Mouse (Mus musculus): ENCODE measurements around the gene Ccdc90b. TPM values are rescaled to one million over a fixed set of nuclear protein-coding genes. Genes with fewer than 3 reads are reported as not detected.
A peak's percentile ranks its signal among the peaks of the same experiment; 100 is the strongest.

Gene Ccdc90b
- total RNA-seq (2014; rRNA removed; ENCODE audit: low replicate concordance) (13.8 and 36.2 TPM in 2 replicates), polyA plus RNA-seq (2015; fragmentation: Nextera tagmentation; extraction: Ambion mirVana) (62.0 and 63.9 TPM in 2 replicates)

GRCm38 (mm10) chr7:92560986-92561876 is at the start of gene Ccdc90b:
TSS of gene Ccdc90b (plus strand) at chr7:92561149.
- Histone ChIP-seq H3K4me2 (ENCODE audit: low read depth, low read length) (peak within 1 kb of the TSS; percentile 73), H3K27ac (ENCODE audit: low read depth) (peak within 1 kb of the TSS; percentile 89), H3K9me3 (replicated peaks; ENCODE audit: control insufficient read depth, low read length) (no peaks in the 10 kb centered on the region), H3K36me3 (replicated peaks; ENCODE audit: control insufficient read depth, insufficient read depth, low read length) (no peaks in the 10 kb centered on the region), H3K4me3 (ENCODE audit: low read depth, low read length) (peak within 1 kb of the TSS; percentile 74), H3K27me3 (ENCODE audit: control insufficient read depth, insufficient read depth, low read length) (no peaks in the 10 kb centered on the region), H3K4me1 (ENCODE audit: control insufficient read depth, insufficient read depth) (peaks cover 5% of the 10 kb centered on the region; the same call in 1 of the 2 replicates), H3K9ac (replicated peaks; ENCODE audit: low read depth, low read length) (peak within 1 kb of the TSS; percentile 68)
- under 1% methylated on average over 60 of the region's 60 CpGs for WGBS
- TF ChIP-seq CTCF (IDR thresholded peaks at IDR 0.05; ENCODE audit: low read depth), result peak; percentile 49
- no peak; the same call in none of the 2 replicates for TF ChIP-seq EP300 (IDR thresholded peaks at IDR 0.05; ENCODE audit: low read depth)
- DNase-seq (ENCODE audit: low spot score), result peak; percentile 97
- peak; percentile 95 for ATAC-seq (ENCODE audit: insufficient read depth, low read depth)

GRCm38 (mm10) chr7:92520397-92520796 is 40.6 kb upstream of the Ccdc90b start:
- WGBS, result 46% methylated on average over 3 of the region's 3 CpGs
- Histone ChIP-seq H3K4me1 (ENCODE audit: control insufficient read depth, insufficient read depth) (no peaks in the 10 kb centered on the region), H3K9ac (replicated peaks; ENCODE audit: low read depth, low read length) (no peak overlapping the region), H3K27ac (ENCODE audit: low read depth) (no peak overlapping the region), H3K4me3 (ENCODE audit: low read depth, low read length) (no peak overlapping the region), H3K4me2 (ENCODE audit: low read depth, low read length) (no peak overlapping the region), H3K9me3 (replicated peaks; ENCODE audit: control insufficient read depth, low read length) (no peaks in the 10 kb centered on the region), H3K36me3 (replicated peaks; ENCODE audit: control insufficient read depth, insufficient read depth, low read length) (no peaks in the 10 kb centered on the region), H3K27me3 (ENCODE audit: control insufficient read depth, insufficient read depth, low read length) (no peaks in the 10 kb centered on the region)
- DNase-seq (ENCODE audit: low spot score) (no peak), ATAC-seq (ENCODE audit: insufficient read depth, low read depth) (no peak)
- TF ChIP-seq EP300 (IDR thresholded peaks at IDR 0.05; ENCODE audit: low read depth), result no peak
- no peak for TF ChIP-seq CTCF (IDR thresholded peaks at IDR 0.05; ENCODE audit: low read depth)

DNA sequence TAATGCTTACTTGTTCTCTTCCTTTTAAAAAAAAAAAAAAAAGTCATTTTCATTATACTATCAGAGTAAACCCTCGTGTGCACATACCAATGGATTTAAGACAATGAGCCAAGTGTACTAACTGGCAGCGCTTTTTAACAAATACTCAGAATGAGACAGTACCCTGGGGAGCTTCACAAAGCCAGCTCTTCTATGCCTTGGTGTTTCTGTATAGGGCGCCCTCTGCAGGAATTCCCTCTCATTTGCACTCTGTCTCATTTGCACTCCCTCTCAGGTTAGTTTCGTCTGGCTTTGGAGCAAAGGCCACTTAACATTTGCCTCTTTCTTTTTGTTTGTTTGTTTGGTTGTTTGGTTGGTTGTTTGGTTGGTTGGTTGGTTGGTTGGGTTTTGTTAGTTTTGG is 40.1 kb upstream of the Ccdc90b start:
- H3K4me2 ChIP-seq (ENCODE audit: low read depth, low read length), result no peak overlapping the region
- DNase-seq (ENCODE audit: low spot score), result peak; percentile 13
- TF ChIP-seq CTCF (IDR thresholded peaks at IDR 0.05; ENCODE audit: low read depth), result peak; percentile 34
- TF ChIP-seq EP300 (IDR thresholded peaks at IDR 0.05; ENCODE audit: low read depth), result no peak
- H3K4me3 ChIP-seq (ENCODE audit: low read depth, low read length), result no peak overlapping the region
- H3K27ac ChIP-seq (ENCODE audit: low read depth), result no peak overlapping the region
- H3K36me3 ChIP-seq (replicated peaks; ENCODE audit: control insufficient read depth, insufficient read depth, low read length), result no peaks in the 10 kb centered on the region
- 48% methylated on average over 4 of the region's 4 CpGs for WGBS
- ATAC-seq (ENCODE audit: insufficient read depth, low read depth), result no peak
- H3K9me3 ChIP-seq (replicated peaks; ENCODE audit: control insufficient read depth, low read length), result no peaks in the 10 kb centered on the region
- H3K9ac ChIP-seq (replicated peaks; ENCODE audit: low read depth, low read length), result no peak overlapping the region
- no peaks in the 10 kb centered on the region for H3K27me3 ChIP-seq (ENCODE audit: control insufficient read depth, insufficient read depth, low read length)
- H3K4me1 ChIP-seq (ENCODE audit: control insufficient read depth, insufficient read depth), result no peaks in the 10 kb centered on the region

DNA sequence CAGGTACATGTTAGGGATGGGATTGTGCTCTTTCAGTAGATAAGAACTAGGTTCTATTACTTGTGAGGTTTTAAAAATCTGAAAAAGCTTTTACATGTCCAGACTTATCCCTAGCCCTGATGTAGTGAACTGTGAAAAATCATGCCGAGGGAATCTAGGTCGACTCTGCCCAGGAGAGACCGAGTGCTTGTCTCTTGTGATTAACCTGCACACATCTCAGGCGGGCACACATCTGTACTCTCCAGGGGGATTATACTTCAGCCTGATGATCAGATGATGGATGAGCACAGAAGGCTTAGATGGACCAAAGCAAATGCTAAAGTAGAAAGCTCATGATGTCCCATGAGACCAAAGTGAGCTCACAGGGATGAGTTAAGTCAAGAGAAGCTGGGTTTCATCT is 31.7 kb upstream of the Ccdc90b start:
- H3K27ac ChIP-seq (ENCODE audit: low read depth), result no peak overlapping the region
- no peak overlapping the region for H3K4me2 ChIP-seq (ENCODE audit: low read depth, low read length)
- H3K27me3 ChIP-seq (ENCODE audit: control insufficient read depth, insufficient read depth, low read length), result no peaks in the 10 kb centered on the region
- no peak for DNase-seq (ENCODE audit: low spot score)
- no peak overlapping the region for H3K4me3 ChIP-seq (ENCODE audit: low read depth, low read length)
- no peaks in the 10 kb centered on the region for H3K9me3 ChIP-seq (replicated peaks; ENCODE audit: control insufficient read depth, low read length)
- no peak for TF ChIP-seq EP300 (IDR thresholded peaks at IDR 0.05; ENCODE audit: low read depth)
- H3K36me3 ChIP-seq (replicated peaks; ENCODE audit: control insufficient read depth, insufficient read depth, low read length), result no peaks in the 10 kb centered on the region
- no peaks in the 10 kb centered on the region for H3K4me1 ChIP-seq (ENCODE audit: control insufficient read depth, insufficient read depth)
- 83% methylated on average over 4 of the region's 4 CpGs for WGBS
- no peak overlapping the region for H3K9ac ChIP-seq (replicated peaks; ENCODE audit: low read depth, low read length)
- no peak for ATAC-seq (ENCODE audit: insufficient read depth, low read depth)

- Histone ChIP-seq H3K4me3 (ENCODE audit: low read depth, low read length) (no peak overlapping the region), H3K36me3 (replicated peaks; ENCODE audit: control insufficient read depth, insufficient read depth, low read length) (no peaks in the 10 kb centered on the region), H3K27ac (ENCODE audit: low read depth) (no peak overlapping the region), H3K4me2 (ENCODE audit: low read depth, low read length) (no peak overlapping the region), H3K4me1 (ENCODE audit: control insufficient read depth, insufficient read depth) (no peaks in the 10 kb centered on the region), H3K9me3 (replicated peaks; ENCODE audit: control insufficient read depth, low read length) (no peaks in the 10 kb centered on the region), H3K27me3 (ENCODE audit: control insufficient read depth, insufficient read depth, low read length) (no peaks in the 10 kb centered on the region), H3K9ac (replicated peaks; ENCODE audit: low read depth, low read length) (no peak overlapping the region)
- TF ChIP-seq EP300 (IDR thresholded peaks at IDR 0.05; ENCODE audit: low read depth), result no peak
- TF ChIP-seq CTCF (IDR thresholded peaks at IDR 0.05; ENCODE audit: low read depth), result no peak
- no peak for ATAC-seq (ENCODE audit: insufficient read depth, low read depth)
- no peak for DNase-seq (ENCODE audit: low spot score)
- 62% methylated on average over 6 of the region's 6 CpGs for WGBS
These were observed 28.5 kb upstream of the Ccdc90b start for GRCm38 (mm10) chr7:92532351-92533036.
